Mouse (Mus musculus) hindbrain, embryonic 16.5 days (tissue): Measurements from ENCODE around the gene Myb. TPM values are rescaled to one million over a fixed set of nuclear protein-coding genes. Genes with fewer than 3 reads are reported as not detected.

Experiments used
- ATAC-seq: fragments of 200-750 bp; cut with Nextera tagmentation; 2 replicates; pipeline ENCODE4 v1.8.0; 2017; ENCODE audit warnings: moderate TSS enrichment, moderate library complexity
- H3K27ac ChIP-seq: fragments of 300-500 bp; sonication (generic); 2 replicates; pipeline ENCODE4 v1.5.1; 2014; ENCODE audit warnings: low read depth, mild to moderate bottlenecking, control low read depth, low read length, moderate library complexity
- H3K27me3 ChIP-seq: fragments of 300-500 bp; sonication (generic); replicated peaks from 2 replicates; pipeline ENCODE4 v1.6.1; 2014; ENCODE audit warnings: low read length; ENCODE audit not compliant: control insufficient read depth, insufficient read depth
- H3K36me3 ChIP-seq: fragments of 300-500 bp; sonication (generic); 2 replicates; pipeline ENCODE4 v1.6.1; 2014; ENCODE audit warnings: mild to moderate bottlenecking, low read length, moderate library complexity, mixed read lengths; ENCODE audit not compliant: control insufficient read depth, insufficient read depth
- H3K4me1 ChIP-seq: fragments of 300-500 bp; sonication (generic); 2 replicates; pipeline ENCODE4 v1.6.1; 2014; ENCODE audit warnings: low read depth, low read length; ENCODE audit not compliant: control insufficient read depth, insufficient read depth
- H3K4me2 ChIP-seq: fragments of 300-500 bp; sonication (generic); 2 replicates; pipeline ENCODE4 v1.6.1; 2014; ENCODE audit warnings: mild to moderate bottlenecking, low read length, control low read depth, moderate library complexity
- H3K4me3 ChIP-seq: fragments of 300-500 bp; sonication (generic); 2 replicates; pipeline ENCODE4 v1.5.1; 2014; ENCODE audit warnings: mild to moderate bottlenecking, low read length, control low read depth, moderate library complexity
- H3K9ac ChIP-seq: fragments of 300-500 bp; sonication (generic); 2 replicates; pipeline ENCODE4 v1.6.1; 2014; ENCODE audit warnings: low read depth, mild to moderate bottlenecking, control low read depth, low read length, moderate library complexity
- H3K9me3 ChIP-seq: fragments of 300-500 bp; sonication (generic); 2 replicates; pipeline ENCODE4 v1.6.1; 2014; ENCODE audit warnings: mild to moderate bottlenecking, low read length, moderate library complexity; ENCODE audit not compliant: control insufficient read depth
- WGBS: fragments of 180-500 bp; shearing (Covaris S2); extraction: QIAGEN DNeasy Blood & Tissue Kit; methylation state at CpG from one replicate; pipeline ENCODE4 v1.1.7; 2014; 5-methylcytosine and 5-hydroxymethylcytosine counted together
- polyA plus RNA-seq: library from polyadenylated mRNA; unstranded; fragments of >200 nt; fragmentation: Nextera tagmentation; extraction: Ambion mirVana; gene quantifications from 2 replicates; pipeline ENCODE4 v1.2.1, GENCODE M21; 2015

The Myb gene
- polyA plus RNA-seq, 1 experiment from 2014 or later = 2.4 TPM

DNA sequence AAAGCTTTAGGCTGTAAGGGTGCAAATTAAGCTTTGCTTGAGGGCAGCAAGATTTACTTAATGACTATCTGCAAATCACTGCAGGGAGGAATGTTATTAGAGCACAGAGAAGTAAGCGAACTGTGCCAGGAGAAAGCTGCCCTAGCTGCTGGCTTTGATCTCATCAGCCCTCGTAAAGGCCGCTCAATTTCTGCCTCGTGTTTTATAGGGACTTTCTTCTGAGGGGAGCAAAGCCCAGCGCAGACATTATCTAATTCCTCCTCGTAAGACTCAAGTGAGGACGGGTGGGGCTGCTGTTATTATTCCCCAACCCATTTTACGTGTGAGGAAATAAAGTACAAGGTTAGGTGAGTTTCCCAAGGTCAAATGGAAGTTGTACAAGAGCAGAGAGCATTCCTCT, 34.8 kb upstream of the Myb start:
- Histone ChIP-seq H3K4me2 (no peak overlapping the region), H3K9ac (no peak overlapping the region), H3K9me3 (no peaks in the 10 kb centered on the region), H3K4me3 (no peak overlapping the region), H3K36me3 (no peaks in the 10 kb centered on the region), H3K4me1 (no peaks in the 10 kb centered on the region), H3K27ac (no peak overlapping the region), H3K27me3 (no peaks in the 10 kb centered on the region)
- 63% methylated on average over 8 of the region's 8 CpGs for WGBS
- ATAC-seq = no peak

DNA sequence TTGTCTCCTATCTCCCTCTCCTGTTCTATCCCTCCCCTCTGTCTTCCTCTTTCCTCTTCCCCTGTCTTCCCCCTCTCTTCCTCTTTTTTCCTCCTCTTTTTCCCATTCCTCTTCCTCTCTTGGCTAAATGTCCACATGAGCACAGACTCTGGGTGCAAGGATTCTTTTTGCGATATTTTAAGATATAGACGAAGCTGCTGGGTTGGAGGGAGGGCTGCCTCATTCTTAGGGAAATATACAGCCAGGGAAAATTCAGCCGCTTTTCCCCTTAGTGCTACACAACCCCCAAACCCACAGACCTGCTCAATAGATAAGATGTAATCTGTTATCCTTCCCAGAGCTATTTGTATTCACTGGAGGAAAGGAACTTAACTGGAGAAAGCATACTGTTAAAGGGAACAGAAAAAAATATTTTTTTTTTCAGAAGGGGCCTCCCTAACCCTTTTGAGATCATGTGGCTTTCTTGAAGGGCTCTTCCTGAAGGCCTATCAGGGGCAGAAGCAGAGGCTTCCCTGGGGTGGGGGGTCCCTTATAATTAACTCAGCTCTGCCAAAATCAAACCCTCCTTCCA, 33.2 kb upstream of the Myb start:
- Histone ChIP-seq H3K4me1 (no peaks in the 10 kb centered on the region), H3K27ac (no peak overlapping the region), H3K27me3 (no peaks in the 10 kb centered on the region), H3K4me3 (no peak overlapping the region), H3K9me3 (no peaks in the 10 kb centered on the region), H3K9ac (no peak overlapping the region), H3K4me2 (no peak overlapping the region), H3K36me3 (no peaks in the 10 kb centered on the region)
- WGBS = 65% methylated on average over 3 of the region's 3 CpGs
- ATAC-seq = no peak

DNA sequence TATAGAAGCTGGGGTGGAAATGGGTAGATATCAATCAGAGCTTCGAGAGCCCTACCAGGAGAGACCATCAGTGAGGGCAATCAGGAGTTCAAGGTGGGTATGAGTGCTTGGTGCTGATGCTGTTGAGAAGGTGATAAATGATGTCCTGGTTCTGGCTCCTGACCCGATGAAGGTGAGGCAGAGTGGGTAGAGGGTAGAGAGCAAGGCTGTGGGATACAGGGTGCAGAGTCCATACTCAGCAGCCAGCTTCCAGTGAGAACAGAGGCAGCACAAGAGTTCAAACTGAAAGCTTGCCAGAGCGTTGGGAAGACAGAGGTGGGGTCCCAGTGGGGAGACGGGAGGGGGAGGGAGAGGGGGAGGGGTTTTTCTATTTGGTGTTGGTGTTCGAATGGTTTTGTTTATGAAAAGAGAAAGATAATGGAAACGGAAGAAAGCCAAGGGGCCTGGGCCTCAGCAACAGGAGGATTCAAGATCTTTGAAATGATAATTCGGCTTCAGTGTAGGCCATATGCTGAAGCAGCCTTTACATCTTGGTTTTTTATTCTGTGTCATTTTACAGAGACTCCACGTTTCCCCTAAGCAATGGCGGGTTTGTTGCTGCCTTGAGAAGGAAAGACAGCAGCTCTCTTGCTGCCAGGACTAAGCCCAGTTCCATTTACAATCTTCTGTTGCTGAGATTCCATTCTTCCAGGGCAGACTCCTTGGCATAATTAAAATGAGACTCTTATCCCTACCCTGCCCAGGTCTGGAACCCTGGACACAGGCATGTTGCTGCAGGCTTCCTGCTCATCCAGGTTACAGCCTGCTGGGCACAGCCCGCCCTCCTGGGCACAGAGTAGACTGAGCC, 32.5 kb upstream of the Myb start:
- Histone ChIP-seq H3K9me3 (no peaks in the 10 kb centered on the region), H3K4me2 (no peak overlapping the region), H3K4me3 (no peak overlapping the region), H3K4me1 (no peaks in the 10 kb centered on the region), H3K27me3 (no peaks in the 10 kb centered on the region), H3K27ac (no peak overlapping the region), H3K9ac (no peak overlapping the region), H3K36me3 (no peaks in the 10 kb centered on the region)
- 36% methylated on average over 10 of the region's 10 CpGs for WGBS
- no peak for ATAC-seq

DNA sequence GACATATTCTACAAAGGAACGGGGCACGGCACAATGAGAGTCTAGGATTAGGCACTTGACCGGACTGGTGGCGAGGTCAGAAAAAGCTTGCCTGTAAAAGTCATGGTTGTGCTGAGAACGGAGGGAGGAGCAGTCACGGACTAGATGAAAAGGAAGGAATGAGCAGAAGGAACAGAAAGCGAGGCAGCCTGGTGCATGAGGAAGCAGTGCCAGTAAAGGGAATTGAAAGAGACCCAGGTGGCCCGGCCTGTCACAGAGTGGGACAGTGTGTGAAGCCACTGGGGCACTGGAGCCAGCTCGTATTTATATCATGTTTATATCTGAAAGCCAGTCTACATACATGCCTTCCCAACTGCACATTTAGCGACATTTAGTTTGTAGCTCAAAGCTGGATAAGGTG, 31.7 kb upstream of the Myb start:
- Histone ChIP-seq H3K27ac (no peak overlapping the region), H3K27me3 (no peaks in the 10 kb centered on the region), H3K4me1 (no peaks in the 10 kb centered on the region), H3K4me3 (no peak overlapping the region), H3K9me3 (no peaks in the 10 kb centered on the region), H3K9ac (no peak overlapping the region), H3K36me3 (no peaks in the 10 kb centered on the region), H3K4me2 (no peak overlapping the region)
- no peak for ATAC-seq
- 78% methylated on average over 10 of the region's 10 CpGs for WGBS

DNA sequence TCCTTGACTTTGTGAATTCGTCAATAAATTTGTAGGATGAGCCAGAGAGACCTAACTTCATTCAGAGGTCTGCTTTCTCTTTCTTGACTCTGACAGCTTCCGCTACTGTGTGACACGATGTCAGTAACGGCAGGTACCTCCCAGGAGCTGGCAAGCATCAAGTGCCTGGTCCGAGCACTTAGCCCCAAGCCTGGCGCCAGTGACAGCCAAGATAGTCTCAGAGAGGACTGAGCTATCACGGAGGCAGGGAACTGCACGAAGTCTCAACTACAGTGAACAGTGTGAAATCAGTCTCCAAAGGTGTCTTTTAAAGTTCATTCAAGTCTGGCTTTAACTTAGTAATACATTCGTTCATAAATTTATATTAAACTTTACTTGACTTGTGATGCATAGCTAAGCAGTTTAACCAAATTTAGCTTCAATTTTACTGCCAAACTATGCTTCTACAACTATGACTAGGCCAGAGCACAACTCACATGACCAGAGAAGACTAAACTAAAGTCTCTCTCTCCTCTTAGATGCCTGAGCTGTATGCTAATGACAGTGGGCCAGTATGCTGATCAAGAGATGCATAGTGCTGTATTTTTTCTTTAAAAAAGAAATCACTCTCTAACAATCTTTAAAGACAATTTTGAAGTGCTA, 29.1 kb upstream of the Myb start:
- no peaks in the 10 kb centered on the region for H3K27me3 ChIP-seq
- H3K36me3 ChIP-seq = no peaks in the 10 kb centered on the region
- H3K4me3 ChIP-seq = no peak overlapping the region
- no peak overlapping the region for H3K4me2 ChIP-seq
- H3K27ac ChIP-seq = no peak overlapping the region
- no peaks in the 10 kb centered on the region for H3K9me3 ChIP-seq
- no peak for ATAC-seq
- no peak overlapping the region for H3K9ac ChIP-seq
- no peaks in the 10 kb centered on the region for H3K4me1 ChIP-seq
- 80% methylated on average over 9 of the region's 9 CpGs for WGBS

DNA sequence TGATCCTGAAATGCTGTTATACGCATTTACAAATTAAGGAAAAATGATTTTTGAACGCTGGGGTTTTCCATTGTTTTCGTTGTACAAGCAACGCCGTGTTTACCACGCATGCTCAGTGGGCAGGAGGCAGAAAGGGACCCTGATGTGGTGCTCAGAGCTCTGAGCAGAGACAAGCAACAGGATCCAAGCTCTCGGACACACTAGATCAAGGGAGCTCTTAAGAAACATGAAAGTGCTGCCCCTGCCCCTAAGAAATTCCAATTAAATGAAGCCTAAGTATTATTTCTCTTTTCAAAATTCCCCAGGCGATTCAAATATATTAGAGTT, 28.5 kb upstream of the Myb start:
- H3K4me1 ChIP-seq = no peaks in the 10 kb centered on the region
- peak overlapping the region; percentile 59 for H3K4me2 ChIP-seq
- H3K9me3 ChIP-seq = no peaks in the 10 kb centered on the region
- 21% methylated on average over 8 of the region's 8 CpGs for WGBS
- peak; percentile 83 for ATAC-seq
- no peaks in the 10 kb centered on the region for H3K36me3 ChIP-seq
- H3K9ac ChIP-seq = 0 out of 2 replicates have a peak overlapping the region, but pooled peaks have one; percentile 16
- no peak overlapping the region for H3K27ac ChIP-seq
- no peaks in the 10 kb centered on the region for H3K27me3 ChIP-seq
- H3K4me3 ChIP-seq = peak overlapping the region; percentile 32

DNA sequence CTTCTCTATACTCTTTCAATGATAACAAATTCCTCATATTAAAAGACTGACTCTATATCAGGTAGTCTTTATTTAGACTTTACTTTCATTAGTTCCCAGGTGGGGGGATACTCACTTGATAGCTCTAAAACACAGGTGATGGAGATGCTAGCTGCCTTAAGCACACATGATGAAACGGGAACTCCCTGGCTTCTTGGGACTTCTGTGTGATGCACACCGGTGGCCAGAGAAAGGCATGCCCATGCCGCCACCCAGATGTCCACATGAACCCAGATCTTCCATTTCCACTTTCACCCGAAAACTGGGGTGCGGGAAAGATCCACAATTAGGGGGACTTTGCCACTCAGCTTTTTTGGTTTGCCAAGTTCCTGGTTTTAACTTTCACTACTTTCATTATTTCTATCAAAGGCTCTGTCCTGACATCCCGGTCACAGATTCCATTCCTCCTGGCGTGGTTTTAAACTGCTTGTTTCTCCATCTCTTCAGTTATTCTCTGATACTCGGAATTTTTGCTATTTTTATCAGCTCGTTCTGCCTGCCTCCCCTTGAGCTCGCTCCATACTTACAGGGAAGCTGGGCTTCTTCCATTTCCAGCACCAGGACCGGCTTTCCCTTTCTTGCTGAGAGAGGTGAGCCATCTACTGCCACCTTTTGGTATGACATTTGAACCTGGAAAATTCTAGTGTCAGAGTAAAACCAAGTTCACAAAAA, 27.9 kb upstream of the Myb start:
- 21% methylated on average over 11 of the region's 11 CpGs for WGBS

DNA sequence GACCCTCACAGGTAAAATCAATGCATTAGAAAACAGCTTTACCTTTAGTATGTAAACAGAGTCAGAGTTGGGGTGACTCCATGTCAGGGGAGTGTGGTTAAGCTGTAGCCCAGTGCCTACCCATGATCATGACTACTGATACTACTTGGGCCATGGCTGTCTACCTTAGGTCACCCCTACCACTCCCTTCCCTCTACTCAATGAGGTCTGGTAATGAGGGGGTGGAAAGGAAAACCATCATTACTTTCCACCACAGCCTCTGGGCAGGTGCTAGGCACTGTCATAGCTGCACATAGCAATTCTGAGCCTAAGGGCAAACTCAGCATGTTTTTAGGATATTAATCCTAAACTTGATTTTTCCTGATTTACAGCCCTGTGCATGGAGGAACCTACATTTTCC, 27.1 kb upstream of the Myb start:
- no peaks in the 10 kb centered on the region for H3K9me3 ChIP-seq
- H3K27me3 ChIP-seq = no peaks in the 10 kb centered on the region
- H3K36me3 ChIP-seq = no peaks in the 10 kb centered on the region
- ATAC-seq = no peak
- H3K27ac ChIP-seq = no peak overlapping the region
- no peak overlapping the region for H3K4me2 ChIP-seq
- no peak overlapping the region for H3K9ac ChIP-seq
- H3K4me1 ChIP-seq = no peaks in the 10 kb centered on the region
- H3K4me3 ChIP-seq = no peak overlapping the region

More for the DNA sequence above, 27.9 kb upstream of the Myb start:
- H3K4me1 ChIP-seq = no peaks in the 10 kb centered on the region
- no peak overlapping the region for H3K27ac ChIP-seq
- H3K4me3 ChIP-seq = peak overlapping the region; percentile 32
- peak; percentile 83 for ATAC-seq
- H3K4me2 ChIP-seq = peak overlapping the region; percentile 59
- H3K36me3 ChIP-seq = no peaks in the 10 kb centered on the region
- H3K9me3 ChIP-seq = no peaks in the 10 kb centered on the region
- no peaks in the 10 kb centered on the region for H3K27me3 ChIP-seq
- 0 out of 2 replicates have a peak overlapping the region, but pooled peaks have one; percentile 16 for H3K9ac ChIP-seq

DNA sequence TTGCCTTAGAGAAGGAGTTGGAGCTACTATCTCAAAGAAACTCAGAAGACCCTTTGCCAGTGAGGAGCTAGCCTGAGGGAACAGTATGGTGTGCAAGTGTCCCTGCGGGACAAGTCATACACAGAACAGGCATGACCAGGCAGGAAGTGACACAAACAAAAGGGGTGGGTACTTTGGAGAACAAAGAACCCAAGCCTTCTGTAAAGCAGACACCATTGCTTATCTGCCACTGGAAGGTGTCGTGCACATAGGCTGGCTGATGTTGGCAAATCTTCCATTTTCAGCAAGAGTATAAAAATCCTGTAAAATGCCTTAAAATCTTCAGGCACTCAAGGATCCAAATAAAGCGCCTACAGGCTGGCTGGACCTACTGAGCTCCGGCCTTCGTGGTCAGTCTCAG, 25.9 kb upstream of the Myb start:
- H3K9ac ChIP-seq = no peak overlapping the region
- no peaks in the 10 kb centered on the region for H3K27me3 ChIP-seq
- no peaks in the 10 kb centered on the region for H3K36me3 ChIP-seq
- 87% methylated on average over 5 of the region's 5 CpGs for WGBS
- no peak overlapping the region for H3K4me3 ChIP-seq
- H3K4me1 ChIP-seq = no peaks in the 10 kb centered on the region
- ATAC-seq = no peak
- no peak overlapping the region for H3K4me2 ChIP-seq
- H3K9me3 ChIP-seq = no peaks in the 10 kb centered on the region
- no peak overlapping the region for H3K27ac ChIP-seq
